Mouse (Mus musculus): Measurements from ENCODE around the gene Tshz2. TPM values are rescaled to one million over a fixed set of nuclear protein-coding genes. Genes with fewer than 3 reads are reported as not detected.
A peak's percentile ranks its signal among the peaks of the same experiment; 100 is the strongest.
"Not testable (repeated sequence)": the region's sequence is repeated elsewhere in the genome, so short reads cannot be mapped to it uniquely, and the experiment has no call there.

Tshz2 gene
- 50.6 and 54.6 TPM in 2 replicates for polyA plus RNA-seq (2015; fragmentation: Nextera tagmentation; extraction: Ambion mirVana)

DNA sequence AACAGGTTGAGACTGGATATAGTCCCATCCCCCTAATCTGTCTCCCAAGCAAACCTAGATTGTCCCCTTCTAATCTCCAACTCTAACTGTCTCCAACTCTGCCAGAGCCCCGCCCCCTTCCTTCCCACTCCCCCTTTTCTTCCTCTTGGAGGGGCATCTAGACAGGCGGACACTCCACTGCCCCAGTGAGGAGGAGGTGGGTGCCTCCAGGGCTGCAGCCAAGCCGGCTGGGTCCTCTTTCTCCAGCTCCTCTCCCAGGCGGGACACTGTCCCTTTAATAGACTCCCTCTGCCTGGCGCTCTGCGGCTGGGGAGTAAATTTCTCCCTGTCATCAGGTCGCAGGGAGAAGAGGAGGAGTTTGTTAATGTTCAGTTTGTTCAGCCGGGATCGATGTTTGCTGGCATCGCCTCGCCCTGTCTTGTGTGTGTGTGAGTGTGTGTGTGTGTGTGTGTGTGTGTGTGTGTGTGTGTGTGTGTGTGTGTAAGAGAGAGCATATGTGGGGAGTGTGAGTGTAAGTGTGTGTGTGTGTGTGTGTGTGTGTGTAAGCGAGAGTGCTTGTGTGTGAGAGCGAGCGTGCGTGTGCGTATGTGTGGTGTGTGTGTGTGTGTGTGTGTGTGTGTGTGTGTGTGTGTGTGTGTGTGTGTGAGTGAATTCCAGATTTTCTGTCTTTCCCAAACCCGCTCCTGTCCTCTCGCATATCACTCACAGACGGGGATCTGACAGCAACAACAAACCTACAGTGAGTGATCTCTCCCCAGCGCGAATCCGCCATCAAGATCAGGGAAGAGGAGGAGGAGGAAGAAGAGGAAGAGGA is at the start of gene Tshz2:
TSS of gene Tshz2 (plus strand) at position 676 of the 814 bp plus-strand sequence.
- under 1% methylated on average over 17 of the region's 22 CpGs for WGBS

DNA sequence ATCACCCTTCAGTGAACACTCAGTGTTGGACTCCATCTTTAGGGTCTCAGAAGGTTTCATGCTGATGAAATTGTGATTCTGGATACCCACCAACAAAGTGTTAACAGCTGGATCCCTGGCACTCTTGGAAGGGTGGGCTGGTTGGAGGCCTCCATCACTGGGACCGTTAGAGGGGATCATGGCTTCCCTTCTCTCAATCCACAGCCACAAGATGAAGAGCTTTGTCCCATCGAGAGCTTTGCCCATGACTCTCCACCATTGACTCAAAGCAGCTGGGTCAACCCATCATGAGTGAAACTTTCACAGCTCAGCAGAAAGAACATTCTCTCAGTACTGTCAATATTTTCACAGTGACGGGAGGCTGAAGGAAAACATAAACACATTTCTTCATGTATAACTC is 49.3 kb upstream of the Tshz2 start:
- Histone ChIP-seq H3K4me2 (no peak overlapping the region), H3K9me3 (no peaks in the 10 kb centered on the region), H3K4me1 (replicated peaks) (peaks cover 14% of the 10 kb centered on the region), H3K27ac (replicated peaks) (no peak overlapping the region), H3K27me3 (no peaks in the 10 kb centered on the region), H3K4me3 (no peak overlapping the region), H3K36me3 (no peaks in the 10 kb centered on the region), H3K9ac (no peak overlapping the region)
- no peak for ATAC-seq (ENCODE audit: low read depth)
- WGBS: 82% methylated on average over 3 of the region's 3 CpGs

More for the DNA sequence above, at the start of gene Tshz2:
- Histone ChIP-seq H3K36me3 (no peaks in the 10 kb centered on the region), H3K27ac (replicated peaks) (peak within 1 kb of the TSS; percentile 94), H3K27me3 (no peaks in the 10 kb centered on the region), H3K4me2 (peak within 1 kb of the TSS; percentile 75), H3K4me1 (replicated peaks) (peaks cover 42% of the 10 kb centered on the region), H3K9ac (peak within 1 kb of the TSS; percentile 98), H3K9me3 (no peaks in the 10 kb centered on the region), H3K4me3 (peak within 1 kb of the TSS; percentile 81)
- peak; percentile 84 for ATAC-seq (ENCODE audit: low read depth)

DNA sequence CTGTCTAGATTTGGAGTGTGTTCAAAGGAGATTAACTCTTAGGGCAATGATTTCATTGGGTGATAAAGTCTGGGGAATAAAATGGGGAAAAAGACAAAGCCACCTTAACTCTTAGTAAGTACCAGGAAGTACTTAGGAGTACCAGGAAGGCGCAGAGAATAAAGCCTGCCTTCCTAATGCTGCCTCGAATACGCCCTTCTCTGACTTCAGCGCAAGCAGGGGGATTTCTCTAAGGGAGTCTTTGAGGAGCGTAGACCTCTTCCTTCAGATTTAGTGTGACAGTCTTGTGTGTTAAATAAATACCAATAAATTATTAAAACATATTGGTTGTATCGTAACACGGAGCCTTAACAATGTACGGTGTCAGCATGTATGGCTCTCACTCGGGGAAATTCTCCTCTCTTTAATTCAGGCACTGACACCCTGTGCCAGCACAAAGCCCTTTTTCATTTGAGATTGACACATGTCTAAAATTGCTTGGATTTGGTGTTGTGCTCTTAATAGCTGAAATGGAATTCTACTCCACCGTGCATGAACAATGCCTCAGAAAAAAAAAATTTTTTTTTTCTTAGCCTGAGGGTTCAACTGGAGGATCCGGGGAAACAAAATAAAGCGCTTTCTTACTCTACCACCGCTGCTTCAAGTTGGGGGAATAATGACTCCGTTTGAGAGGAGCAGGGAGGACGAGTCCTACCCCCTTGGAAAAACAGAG is 47.9 kb upstream of the Tshz2 start:
- no peaks in the 10 kb centered on the region for H3K27me3 ChIP-seq
- WGBS: 50% methylated on average over 15 of the region's 15 CpGs
- H3K27ac ChIP-seq (replicated peaks): peak overlapping the region; percentile 61; the same call in 1 of the 2 replicates
- H3K4me2 ChIP-seq: no peak overlapping the region
- H3K36me3 ChIP-seq: no peaks in the 10 kb centered on the region
- ATAC-seq (ENCODE audit: low read depth): no peak
- H3K4me3 ChIP-seq: no peak overlapping the region
- H3K9me3 ChIP-seq: no peaks in the 10 kb centered on the region
- peaks cover 14% of the 10 kb centered on the region for H3K4me1 ChIP-seq (replicated peaks)
- H3K9ac ChIP-seq: no peak overlapping the region

DNA sequence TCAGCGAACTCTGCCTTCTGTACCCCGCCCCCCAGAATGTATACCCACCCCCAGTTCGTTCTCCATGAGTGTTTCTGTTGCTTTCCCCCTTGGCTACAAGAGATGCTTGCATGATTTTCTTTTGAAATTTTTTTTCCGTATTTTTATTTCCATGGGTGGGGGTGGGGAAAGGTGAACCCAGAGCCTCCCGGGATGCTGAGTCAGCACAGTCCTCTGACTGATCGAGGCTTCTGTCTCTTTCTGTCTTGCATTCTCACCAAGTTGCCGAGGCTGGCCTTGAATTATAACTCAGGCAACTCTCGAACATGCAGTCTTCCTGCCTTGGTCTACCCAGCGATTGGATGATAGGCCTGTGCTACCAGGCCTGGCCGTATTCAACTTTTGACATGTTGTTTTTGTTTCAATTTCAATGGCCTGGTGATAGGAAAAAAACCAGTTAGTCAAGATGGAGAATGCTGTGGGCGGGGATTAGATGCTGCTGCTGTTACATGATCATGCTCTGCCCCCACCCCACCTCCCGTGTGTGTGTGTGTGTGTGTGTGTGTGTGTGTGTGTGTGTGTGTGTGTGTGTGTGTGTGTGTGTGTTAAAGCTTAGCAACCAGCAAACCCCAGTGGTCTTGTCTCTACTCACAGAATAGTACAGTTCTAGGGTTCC is 47.1 kb upstream of the Tshz2 start:
- H3K4me1 ChIP-seq (replicated peaks): peaks cover 14% of the 10 kb centered on the region
- H3K27ac ChIP-seq (replicated peaks): no peak overlapping the region
- no peak overlapping the region for H3K4me2 ChIP-seq
- no peak overlapping the region for H3K9ac ChIP-seq
- no peak overlapping the region for H3K4me3 ChIP-seq
- 82% methylated on average over 12 of the region's 12 CpGs for WGBS
- H3K36me3 ChIP-seq: no peaks in the 10 kb centered on the region
- no peak for ATAC-seq (ENCODE audit: low read depth)
- H3K27me3 ChIP-seq: no peaks in the 10 kb centered on the region
- no peaks in the 10 kb centered on the region for H3K9me3 ChIP-seq

DNA sequence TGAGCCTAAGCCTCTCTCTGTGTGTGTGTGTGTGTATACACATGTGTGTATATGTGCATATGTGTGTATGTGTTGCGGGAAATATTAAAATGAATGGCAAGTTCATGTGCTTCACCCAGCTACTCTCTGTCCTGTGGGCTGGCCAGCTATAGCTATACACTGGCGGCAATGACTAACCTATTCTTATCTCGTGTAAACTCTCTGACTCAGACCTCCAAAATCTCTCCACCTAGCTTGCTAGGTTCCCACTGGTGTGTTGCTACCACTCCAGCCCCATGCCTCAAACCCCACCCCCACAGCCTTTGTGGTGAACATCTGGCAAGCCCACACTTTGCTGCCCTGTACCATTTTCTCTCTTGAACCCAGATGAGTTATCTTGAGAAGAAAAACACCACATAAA is 46.1 kb upstream of the Tshz2 start:
- Histone ChIP-seq H3K4me1 (replicated peaks) (peaks cover 14% of the 10 kb centered on the region), H3K9ac (no peak overlapping the region), H3K36me3 (no peaks in the 10 kb centered on the region), H3K27me3 (no peaks in the 10 kb centered on the region), H3K4me2 (no peak overlapping the region), H3K9me3 (no peaks in the 10 kb centered on the region), H3K4me3 (no peak overlapping the region), H3K27ac (replicated peaks) (no peak overlapping the region)
- ATAC-seq (ENCODE audit: low read depth): no peak
- 91% methylated on average over 3 of the region's 3 CpGs for WGBS

DNA sequence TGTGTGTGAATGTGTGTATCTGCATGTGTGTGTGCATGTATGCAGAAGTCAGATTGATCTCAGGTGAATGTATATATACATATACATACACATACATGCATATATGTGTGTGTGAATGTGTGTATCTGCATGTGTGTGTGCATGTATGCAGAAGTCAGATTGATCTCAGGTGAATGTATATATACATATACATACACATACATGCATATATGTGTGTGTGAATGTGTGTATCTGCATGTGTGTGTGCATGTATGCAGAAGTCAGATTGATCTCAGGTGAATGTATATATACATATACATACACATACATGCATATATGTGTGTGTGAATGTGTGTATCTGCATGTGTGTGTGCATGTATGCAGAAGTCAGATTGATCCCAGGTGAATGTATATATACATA is 45.2 kb upstream of the Tshz2 start, which contains the start of gene Gm11011:
TSS of gene Gm11011 (minus strand) at position 101 of the 400 bp plus-strand sequence.
- H3K4me3 ChIP-seq; H3K36me3 ChIP-seq; H3K27ac ChIP-seq (replicated peaks); H3K27me3 ChIP-seq; H3K9me3 ChIP-seq; ATAC-seq (ENCODE audit: low read depth); H3K9ac ChIP-seq; H3K4me2 ChIP-seq: not testable (repeated sequence)
- peaks cover 14% of the 10 kb centered on the region for H3K4me1 ChIP-seq (replicated peaks)

DNA sequence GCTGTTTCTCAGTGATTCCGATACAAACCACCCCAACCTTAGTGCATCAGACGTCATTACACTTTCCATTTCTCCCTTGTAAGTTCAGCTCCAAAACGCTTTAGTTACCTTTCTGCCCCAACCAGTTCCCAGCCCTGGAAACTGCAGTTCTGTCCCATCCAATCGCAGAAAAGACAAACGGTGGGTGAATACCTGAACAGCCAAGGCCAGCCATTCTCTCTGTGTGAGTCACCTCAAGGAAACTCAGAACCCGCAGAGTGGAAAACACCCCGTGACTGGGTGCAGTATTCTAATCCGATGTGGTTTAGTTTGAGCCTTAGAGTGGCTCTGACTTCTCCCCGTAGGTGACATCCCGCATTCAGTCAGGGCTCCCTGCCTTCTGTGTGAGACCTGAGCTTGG is 43.1 kb upstream of the Tshz2 start:
- Histone ChIP-seq H3K4me1 (replicated peaks) (peaks cover 12% of the 10 kb centered on the region), H3K9me3 (no peaks in the 10 kb centered on the region), H3K4me3 (no peak overlapping the region), H3K27ac (replicated peaks) (no peak overlapping the region), H3K36me3 (no peaks in the 10 kb centered on the region), H3K27me3 (no peaks in the 10 kb centered on the region), H3K4me2 (no peak overlapping the region), H3K9ac (no peak overlapping the region)
- no peak for ATAC-seq (ENCODE audit: low read depth)
- 92% methylated on average over 10 of the region's 10 CpGs for WGBS

DNA sequence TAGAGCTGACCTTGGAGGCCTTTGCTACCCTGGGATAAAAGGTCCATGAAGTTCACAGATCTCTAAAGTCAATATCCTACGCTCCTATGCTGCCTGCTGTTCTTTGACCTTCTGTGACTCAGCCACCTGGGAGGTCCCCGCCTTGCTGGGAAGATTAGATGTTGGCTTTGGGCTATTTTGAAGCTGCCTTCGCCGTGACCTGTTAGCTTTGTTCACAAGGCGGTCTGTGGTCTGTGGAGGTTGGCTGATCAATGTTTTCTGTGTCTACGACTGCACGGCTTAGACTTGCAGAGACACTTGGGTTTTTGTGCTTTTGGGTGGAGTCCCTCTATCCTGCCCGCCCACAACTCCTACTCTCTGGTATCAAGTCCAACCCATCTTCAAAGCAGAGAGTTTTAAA is 42.4 kb upstream of the Tshz2 start:
- Histone ChIP-seq H3K27ac (replicated peaks) (no peak overlapping the region), H3K4me3 (no peak overlapping the region), H3K9me3 (no peaks in the 10 kb centered on the region), H3K9ac (no peak overlapping the region), H3K27me3 (no peaks in the 10 kb centered on the region), H3K4me1 (replicated peaks) (peaks cover 5% of the 10 kb centered on the region), H3K36me3 (no peaks in the 10 kb centered on the region), H3K4me2 (no peak overlapping the region)
- no peak for ATAC-seq (ENCODE audit: low read depth)
- 73% methylated on average over 8 of the region's 8 CpGs for WGBS

DNA sequence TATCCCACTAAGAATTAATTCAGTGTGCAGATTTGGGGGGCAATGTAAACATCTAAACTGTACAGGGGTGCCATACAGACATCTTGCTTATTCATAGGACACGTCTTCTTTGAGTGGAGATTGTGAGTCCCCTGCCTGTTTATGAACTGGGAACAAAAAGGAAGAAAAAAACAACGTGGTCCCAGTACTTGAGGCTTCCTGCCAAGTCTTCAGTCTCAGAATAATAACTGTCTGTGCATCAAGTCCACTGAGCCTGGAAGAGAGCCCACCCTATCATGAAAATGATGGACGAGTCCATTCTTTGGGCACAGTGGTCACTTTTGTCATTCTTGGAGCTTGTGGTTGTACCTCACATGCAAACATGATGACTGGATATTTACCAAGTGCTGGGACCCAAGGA is 39.1 kb upstream of the Tshz2 start:
- no peak for ATAC-seq (ENCODE audit: low read depth)
- H3K4me3 ChIP-seq: no peak overlapping the region
- no peaks in the 10 kb centered on the region for H3K36me3 ChIP-seq
- H3K4me1 ChIP-seq (replicated peaks): 0 out of 2 replicates have a peak, but pooled peaks cover 4% of the 10 kb centered on the region
- no peak overlapping the region for H3K4me2 ChIP-seq
- H3K9me3 ChIP-seq: no peaks in the 10 kb centered on the region
- no peak overlapping the region for H3K9ac ChIP-seq
- 55% methylated on average over 3 of the region's 3 CpGs for WGBS
- H3K27ac ChIP-seq (replicated peaks): no peak overlapping the region
- no peaks in the 10 kb centered on the region for H3K27me3 ChIP-seq

DNA sequence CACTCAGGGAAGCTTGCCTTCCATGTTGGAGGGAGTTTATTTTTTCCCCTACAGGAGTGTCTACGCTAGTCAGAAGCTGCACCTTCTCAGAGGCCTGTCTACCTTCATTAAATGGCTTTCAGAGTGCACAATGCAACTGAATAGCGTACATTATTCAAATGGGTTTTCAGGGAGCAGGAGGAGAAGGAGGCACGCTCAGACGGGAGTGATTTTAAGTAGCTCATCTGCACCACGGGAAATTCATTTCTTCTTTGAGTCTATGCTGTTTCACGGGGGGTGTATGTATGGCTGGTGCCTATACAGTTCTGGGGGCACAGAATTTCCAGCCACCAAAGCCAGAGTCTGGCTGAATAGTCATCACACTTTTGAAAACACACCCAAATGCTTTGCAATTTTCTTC is 35.5 kb upstream of the Tshz2 start:
- Histone ChIP-seq H3K4me2 (no peak overlapping the region), H3K27me3 (no peaks in the 10 kb centered on the region), H3K4me3 (no peak overlapping the region), H3K9ac (no peak overlapping the region), H3K36me3 (no peaks in the 10 kb centered on the region), H3K27ac (replicated peaks) (no peak overlapping the region), H3K4me1 (replicated peaks) (peaks cover 22% of the 10 kb centered on the region; the same call in 1 of the 2 replicates), H3K9me3 (no peaks in the 10 kb centered on the region)
- no peak for ATAC-seq (ENCODE audit: low read depth)
- 44% methylated on average over 6 of the region's 6 CpGs for WGBS

DNA sequence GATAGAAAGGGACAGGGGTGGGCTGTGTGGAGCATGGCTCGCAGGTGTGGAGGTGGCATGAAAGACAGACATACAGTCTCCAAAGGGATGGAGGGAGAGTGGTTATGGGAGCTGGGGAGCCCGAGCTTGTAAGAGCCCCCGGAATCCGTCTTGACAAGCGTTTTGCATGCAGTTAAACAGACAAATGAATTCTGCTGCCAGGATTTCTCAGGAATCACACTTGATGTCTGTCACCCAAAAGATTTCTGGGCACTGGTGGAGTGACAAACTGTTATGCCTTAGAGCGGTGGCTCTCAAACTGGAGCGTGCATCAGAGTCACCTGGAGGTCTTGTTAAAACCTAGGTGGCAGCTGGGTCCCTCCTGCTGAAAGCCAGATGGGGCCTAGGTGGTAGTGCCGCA is 34.8 kb upstream of the Tshz2 start:
- no peak overlapping the region for H3K27ac ChIP-seq (replicated peaks)
- no peaks in the 10 kb centered on the region for H3K9me3 ChIP-seq
- no peak overlapping the region for H3K4me3 ChIP-seq
- H3K9ac ChIP-seq: no peak overlapping the region
- no peaks in the 10 kb centered on the region for H3K27me3 ChIP-seq
- ATAC-seq (ENCODE audit: low read depth): no peak
- WGBS: 87% methylated on average over 8 of the region's 8 CpGs
- peaks cover 22% of the 10 kb centered on the region; the same call in 1 of the 2 replicates for H3K4me1 ChIP-seq (replicated peaks)
- H3K4me2 ChIP-seq: no peak overlapping the region
- no peaks in the 10 kb centered on the region for H3K36me3 ChIP-seq

DNA sequence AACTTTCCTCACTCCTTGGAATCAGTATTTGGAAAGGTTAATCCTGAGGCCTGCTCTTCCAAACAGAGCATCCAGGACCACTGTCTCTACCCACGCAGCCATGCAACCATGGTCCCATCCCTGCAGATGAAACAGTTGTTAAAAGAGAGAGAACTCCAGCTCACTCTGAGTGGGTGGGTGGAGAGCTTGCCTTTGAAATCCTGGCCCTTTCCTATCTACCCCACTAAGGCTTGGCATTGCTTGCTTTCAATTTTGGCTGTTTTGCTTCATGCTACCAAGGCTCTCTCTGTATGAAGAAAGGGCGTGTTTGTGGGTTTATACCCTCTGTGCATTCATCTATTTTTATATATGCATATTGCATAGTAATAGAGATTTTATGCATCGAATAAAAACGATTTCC is 33.2 kb upstream of the Tshz2 start:
- 92% methylated on average over 4 of the region's 4 CpGs for WGBS
- no peak overlapping the region for H3K4me2 ChIP-seq
- H3K27ac ChIP-seq (replicated peaks): no peak overlapping the region
- no peak overlapping the region for H3K4me3 ChIP-seq
- ATAC-seq (ENCODE audit: low read depth): no peak
- no peak overlapping the region for H3K9ac ChIP-seq
- no peaks in the 10 kb centered on the region for H3K27me3 ChIP-seq
- no peaks in the 10 kb centered on the region for H3K9me3 ChIP-seq
- peaks cover 22% of the 10 kb centered on the region; the same call in 1 of the 2 replicates for H3K4me1 ChIP-seq (replicated peaks)
- H3K36me3 ChIP-seq: no peaks in the 10 kb centered on the region

Measured in neural tube, embryonic 13.5 days (tissue).